Mouse (Mus musculus) adrenal gland, postnatal 4 days (tissue): ENCODE measurements around the gene Olfr146. TPM values are rescaled to one million over a fixed set of nuclear protein-coding genes. Genes with fewer than 3 reads are reported as not detected.

Experiments used
- DNase-seq, 2 experiments: peaks; one replicate each; pipeline ENCODE4 v3.0.0; 2021 to 2022; ENCODE audit warnings: low spot score in 2 of 2, mixed read lengths in 2 of 2
- long read RNA-seq, 2 experiments: library from polyadenylated mRNA; stranded (forward); transcript quantifications; one replicate each; pipeline ENCODE4 v2.0.0; 2021
- microRNA-seq: library from miRNA; unstranded; fragments of <30 nt; microRNA quantifications from one replicate; pipeline ENCODE4 v1.2.0, GENCODE M21; 2021
- total RNA-seq, 2 experiments: library from RNA; stranded (reverse); gene quantifications; 2 replicates each; pipeline ENCODE4 v1.2.3; 2021

The Olfr146 gene
- not detected for total RNA-seq
- long read RNA-seq, experiment 1 = 0 reads
- long read RNA-seq, experiment 2 = 0 reads

GRCm38 (mm10) chr9:39023277-39023676, at the start of gene Olfr146:
TSS of gene Olfr146 (minus strand) at chr9:39023377.
- DNase-seq = no peak

- no peak for DNase-seq
These were observed 41.7 kb upstream of the Olfr146 start, which contains the start of gene Olfr937 for GRCm38 (mm10) chr9:39064851-39065250. TSS of gene Olfr937 (minus strand) at chr9:39064951.

- DNase-seq = no peak
These were observed 23.6 kb downstream of the Olfr146 start, which contains the start of gene Olfr935 for GRCm38 (mm10) chr9:38999583-38999982. TSS of gene Olfr935 (minus strand) at chr9:38999683.

GRCm38 (mm10) chr9:38988215-38988614, 35.0 kb downstream of the Olfr146 start, which contains the start of gene Olfr934:
TSS of gene Olfr934 (minus strand) at chr9:38988315.
- DNase-seq = no peak

GRCm38 (mm10) chr9:38972013-38972412, 51.2 kb downstream of the Olfr146 start, which contains the start of gene Olfr933:
TSS of gene Olfr933 (plus strand) at chr9:38972313.
- DNase-seq = no peak

Small RNA genes within 50 kb of the gene (microRNA-seq; reads per million reads assigned to microRNA genes)
- gene Gm25529 = not detected

Other genes starting within 250 kb of the Olfr146 start
- not detected for gene Olfr922, start 208.8 kb downstream of the Olfr146 start, total RNA-seq
- not detected for gene Olfr923, start 196.8 kb downstream of the Olfr146 start, total RNA-seq
- gene Olfr924, start 178.9 kb downstream of the Olfr146 start, total RNA-seq = not detected
- gene Olfr26, start 168.3 kb downstream of the Olfr146 start, total RNA-seq = not detected
- gene Olfr926, start 146.3 kb downstream of the Olfr146 start, total RNA-seq = not detected
- gene Olfr930, start 93.6 kb downstream of the Olfr146 start, total RNA-seq = not detected
- gene Olfr933, start 51.1 kb downstream of the Olfr146 start, total RNA-seq = under 1 TPM in 1 of 2 experiments, not detected in 1; 0.11 TPM
- gene Olfr934, start 35.1 kb downstream of the Olfr146 start, total RNA-seq = not detected
- gene Olfr935, start 23.7 kb downstream of the Olfr146 start, total RNA-seq = not detected
- gene Olfr937, start 41.6 kb upstream of the Olfr146 start, total RNA-seq = not detected
- gene Olfr938, start 55.5 kb upstream of the Olfr146 start, total RNA-seq = not detected
- gene Olfr27, start 104.8 kb upstream of the Olfr146 start, total RNA-seq = not detected
- gene Olfr943, start 142.9 kb upstream of the Olfr146 start, total RNA-seq = not detected
- gene Olfr944, start 178.5 kb upstream of the Olfr146 start, total RNA-seq = not detected
- not detected for gene Olfr1537, start 226.6 kb upstream of the Olfr146 start, total RNA-seq